In genomic region chr8:11788252-11788651, GRCm38 (mm10) we compare ENCODE assay signal across 9 mouse cellular contexts. TPM values are rescaled to one million over a fixed set of nuclear protein-coding genes. Genes with fewer than 3 reads are reported as not detected.
DNase-seq lines count a peak whose midpoint lies in the region; TF ChIP-seq lines count a peak whose summit lies in the region.
"Had no signal": no experiment of that assay in that cellular context is flagged by ENCODE, and none has a peak within 500 bp of the region (broad histone marks: within the 10 kb centered on the region; RNA-seq: fewer than 3 reads in every experiment).

No protein-coding gene starts in this region.

- TF ChIP-seq POLR2A in CH12.LX (IDR thresholded peaks at IDR 0.05; ENCODE audit: low read depth, low read length): no peak
- TF ChIP-seq POLR2A in lung, adult 2 months (IDR thresholded peaks at IDR 0.05; ENCODE audit: borderline replicate concordance, extremely low read depth, low read depth, low read length): no peak

- no peak overlapping the region for H3K4me2 ChIP-seq in CH12.LX (ENCODE audit: insufficient read depth, low read depth, poor library complexity, severe bottlenecking)
- H3K4me2 ChIP-seq: neural tube, embryonic 13.5 days had no signal

- 64% methylated on average over 8 of the region's 8 CpGs for WGBS in embryonic facial prominence, embryonic 10.5 days
- WGBS in lung, adult 2 months: 26% methylated on average over 8 of the region's 8 CpGs

- H3K9ac ChIP-seq in CH12.LX (ENCODE audit: insufficient read depth, low read depth): no peak overlapping the region
- H3K9ac ChIP-seq: neural tube, embryonic 13.5 days had no signal

- H3K79me2 ChIP-seq in CH12.LX (replicated peaks; ENCODE audit: control insufficient read depth, extremely low read depth, insufficient read depth, poor library complexity, severe bottlenecking): no peaks in the 10 kb centered on the region

- H3K27ac ChIP-seq in left cerebral cortex, adult 2 months: no peak overlapping the region
- H3K27ac ChIP-seq in CH12.LX (ENCODE audit: insufficient read depth, low read depth): no peak overlapping the region
- H3K27ac ChIP-seq in embryonic facial prominence, embryonic 10.5 days (replicated peaks): no peak overlapping the region
- H3K27ac ChIP-seq: neural tube, embryonic 13.5 days had no signal

- no peaks in the 10 kb centered on the region for H3K9me3 ChIP-seq in CH12.LX (replicated peaks; ENCODE audit: low read length)
- H3K9me3 ChIP-seq in embryonic facial prominence, embryonic 10.5 days: no peaks in the 10 kb centered on the region
- H3K9me3 ChIP-seq: neural tube, embryonic 13.5 days had no signal

- no peaks in the 10 kb centered on the region for H3K27me3 ChIP-seq in CH12.LX (replicated peaks)
- H3K27me3 ChIP-seq in embryonic facial prominence, embryonic 10.5 days (replicated peaks; ENCODE audit: low read depth, poor library complexity, severe bottlenecking): no peaks in the 10 kb centered on the region
- H3K27me3 ChIP-seq: neural tube, embryonic 13.5 days had no signal

- dilution Hi-C loops in CH12.LX (cut with MboI; ENCODE audit: extremely low pct_ligation_motif_present, extremely low pct_unique_long_range_greater_than_20kb, low sequenced_read_pairs): no loop called here

- TF ChIP-seq RAD21 in CH12.LX (IDR thresholded peaks at IDR 0.05; ENCODE audit: low read depth, low read length): peak; percentile 16

- no peak overlapping the region for H3K4me3 ChIP-seq in left cerebral cortex, adult 2 months
- H3K4me3 ChIP-seq in CH12.LX (replicated peaks in 1 of 3; ENCODE audit: low read depth in 2 of 3, low read length in 2 of 3, poor library complexity in 1 of 3): no peak overlapping the region
- H3K4me3 ChIP-seq in embryonic facial prominence, embryonic 10.5 days: no peak overlapping the region
- H3K4me3 ChIP-seq in lung, adult 2 months (replicated peaks; ENCODE audit: extremely low read depth, low read depth, low read length): no peak overlapping the region
- H3K4me3 ChIP-seq: neural tube, embryonic 13.5 days had no signal

- no peak for TF ChIP-seq EP300 in CH12.LX (IDR thresholded peaks at IDR 0.05; ENCODE audit: low read length)

- peaks cover 2 to 12% of the 10 kb centered on the region in 2 experiments; a peak in 1 of 4 replicates for H3K4me1 ChIP-seq in CH12.LX (ENCODE audit: control insufficient read depth in 1 of 2, insufficient read depth in 2 of 2)
- peaks cover 8% of the 10 kb centered on the region for H3K4me1 ChIP-seq in embryonic facial prominence, embryonic 10.5 days
- peaks cover 9% of the 10 kb centered on the region for H3K4me1 ChIP-seq in lung, adult 2 months (ENCODE audit: control insufficient read depth, insufficient read depth, low read length)

- TF ChIP-seq CTCF in left cerebral cortex, adult 2 months (IDR thresholded peaks at IDR 0.05): peak; percentile 32
- peak in 1 of 2 experiments; percentile 51; a peak in 2 of 4 replicates for TF ChIP-seq CTCF in CH12.LX (conservative IDR thresholded peaks at IDR 0.05 in 1 of 2, IDR thresholded peaks at IDR 0.05 in 1 of 2; ENCODE audit: low read depth in 2 of 2, low read length in 2 of 2)
- peak; percentile 54; the same call in 1 of the 2 replicates for TF ChIP-seq CTCF in lung, adult 2 months (IDR thresholded peaks at IDR 0.05; ENCODE audit: insufficient read depth, low read length)

- DNase-seq in left cerebral cortex, adult 2 months (ENCODE audit: extremely low spot score in 1 of 2, low spot score in 2 of 2): no peak
- no peak for DNase-seq in left cerebral cortex, postnatal 25 days (ENCODE audit: low spot score in 2 of 2)
- DNase-seq in CH12.LX (ENCODE audit: extremely low read depth) (peak; percentile 40), adipocyte (ENCODE audit: low spot score) (peak; percentile 81)
- peak; percentile 29 for DNase-seq in embryonic facial prominence, embryonic 10.5 days (ENCODE audit: low spot score)
- no peak for DNase-seq in lung, adult 2 months
- DNase-seq in spleen, adult 12 weeks (ENCODE audit: low spot score): no peak
- DNase-seq in right cerebral cortex, adult 2 months (ENCODE audit: low spot score in 2 of 2): no peak

- in situ Hi-C loops in CH12.LX (cut with MboI; ENCODE audit: low pct_ligation_motif_present, low pct_unique_long_range_greater_than_20kb, low sequenced_read_pairs): no loop called here

- peaks cover 42 to 83% of the 10 kb centered on the region in 2 experiments for H3K36me3 ChIP-seq in CH12.LX (replicated peaks in 1 of 2; ENCODE audit: control insufficient read depth in 1 of 2, insufficient read depth in 1 of 2, low read length in 1 of 2)
- H3K36me3 ChIP-seq in embryonic facial prominence, embryonic 10.5 days (replicated peaks): peaks cover 75% of the 10 kb centered on the region

- intact Hi-C loops in left cerebral cortex, adult 2 months (cut with DNase I): loop anchor here (2.0 kb wide), 1 partner anchor 29 kb away; no protein-coding TSS in a partner anchor
- intact Hi-C loops in left cerebral cortex, postnatal 25 days (cut with DNase I): no loop called here

TF ChIP-seq in CH12.LX, 34 proteins besides CTCF, POLR2A, EP300 and RAD21:
- no peak for TF ChIP-seq USF2 (conservative IDR thresholded peaks at IDR 0.05; ENCODE audit: low read depth, low read length)
- no peak for TF ChIP-seq TCF12 (IDR thresholded peaks at IDR 0.05; ENCODE audit: low read depth, low read length)
- 0 out of 2 replicates have a peak, but pooled peaks have one; percentile 43 for TF ChIP-seq MAZ (IDR thresholded peaks at IDR 0.05; ENCODE audit: low read depth, low read length)
- TF ChIP-seq JUN (IDR thresholded peaks at IDR 0.05; ENCODE audit: insufficient read depth, low read depth, low read length): no peak
- TF ChIP-seq SIN3A (IDR thresholded peaks at IDR 0.05; ENCODE audit: low read length): no peak
- TF ChIP-seq UBTF (IDR thresholded peaks at IDR 0.05; ENCODE audit: low read depth, low read length): no peak
- no peak for TF ChIP-seq RCOR1 (conservative IDR thresholded peaks at IDR 0.05; ENCODE audit: low read depth, low read length)
- peak; percentile 25 for TF ChIP-seq SMC3 (IDR thresholded peaks at IDR 0.05; ENCODE audit: low read depth, low read length)
- no peak for TF ChIP-seq ZKSCAN1 (IDR thresholded peaks at IDR 0.05; ENCODE audit: borderline replicate concordance, low read depth, low read length)

RNA-seq across cellular contexts. Expression of gene Tex29, which starts 52.0 kb away (rescaled TPM):
- total RNA-seq in left cerebral cortex, adult 2 months (2021): under 1 TPM; 0.87 to 0.93 TPM
- total RNA-seq in left cerebral cortex, postnatal 25 days (2021): 1 to 10 TPM in 1 of 2 experiments, under 1 TPM in 1; 0.89 to 1.3 TPM
- total RNA-seq in CH12.LX (2012; rRNA removed): not detected in 2 replicates
- total RNA-seq in CH12.LX (2014; rRNA removed): not detected in 2 replicates
- not detected in 2 replicates for polyA plus RNA-seq in CH12.LX (2012; ENCODE audit: insufficient read length, low read depth)
- polyA plus RNA-seq in embryonic facial prominence, embryonic 10.5 days (2016; fragmentation: Nextera tagmentation; extraction: Ambion mirVana): not detected in 2 replicates
- not detected in 2 replicates for polyA plus RNA-seq in lung, adult 2 months (2012; rRNA removed)

Comparison
In these comparisons a context has a peak if more than half of its experiments do, and no peak if none do; other contexts are left out.
1. DNase-seq: peak in CH12.LX (single experiment), adipocyte (single experiment) and embryonic facial prominence, embryonic 10.5 days (single experiment); none in left cerebral cortex, adult 2 months (0 of 2), left cerebral cortex, postnatal 25 days (0 of 2), lung, adult 2 months (single experiment), spleen, adult 12 weeks (single experiment) and right cerebral cortex, adult 2 months (0 of 2).